Mouse (Mus musculus) mammary gland, adult 2 months (tissue): Measurements from ENCODE around the gene Sptbn4. TPM values are rescaled to one million over a fixed set of nuclear protein-coding genes. Genes with fewer than 3 reads are reported as not detected.

Source experiments
- polyA plus RNA-seq: library from polyadenylated mRNA; depleted of rRNA; stranded (reverse); fragments of >200 nt; gene quantifications from 2 replicates; pipeline ENCODE4 v1.2.3, GENCODE M21; 2012; ENCODE audit warnings: low replicate concordance; rRNA removed

The Sptbn4 gene
- 0.23 and 0.72 TPM in 2 replicates for polyA plus RNA-seq

GRCm38 (mm10) chr7:27447419-27448286, at the start of gene Sptbn4, which contains the start of gene Blvrb:
Sptbn4 (minus strand) TSS chr7:27447686.
Blvrb (plus strand) TSS chr7:27447978.

GRCm38 (mm10) chr7:27486770-27487697, 39.5 kb upstream of the Sptbn4 start, which contains the start of gene Sertad1:
Sertad1 (plus strand) TSS chr7:27486910.

GRCm38 (mm10) chr7:27473156-27473834, 25.8 kb upstream of the Sptbn4 start, which contains the start of gene Sertad3:
Sertad3 (plus strand) TSS chr7:27473768.

GRCm38 (mm10) chr7:27356861-27357594, 90.5 kb downstream of the Sptbn4 start, which contains the start of gene Gm20479:
Gm20479 (minus strand) TSS chr7:27357419.

DNA sequence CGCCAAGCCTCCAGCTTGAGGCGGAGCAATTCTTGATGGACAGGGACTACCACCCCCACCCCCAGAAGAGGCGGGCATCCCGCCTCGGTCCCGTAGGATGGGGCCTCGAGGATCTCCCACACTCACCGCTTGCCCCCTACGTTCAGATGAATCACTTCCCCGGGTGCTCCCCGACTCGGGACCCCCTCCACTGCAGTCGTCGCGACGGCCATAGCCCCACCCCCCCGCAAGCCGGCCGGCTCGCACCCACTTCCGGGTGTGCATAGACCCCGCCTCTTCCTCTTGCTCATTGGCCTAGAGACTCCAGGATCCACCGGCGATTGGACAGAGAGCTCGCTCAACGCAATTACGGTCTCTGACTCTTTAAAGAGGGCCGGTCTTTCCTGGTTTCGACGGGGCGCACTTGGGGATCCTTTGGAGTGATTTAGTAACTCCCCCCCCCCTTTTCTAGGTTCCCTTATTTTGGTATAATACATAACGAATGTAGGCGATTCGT, 91.7 kb downstream of the Sptbn4 start, which contains the start of gene Shkbp1:
Shkbp1 (minus strand) TSS at position 275 of the 496 bp plus-strand sequence.

DNA sequence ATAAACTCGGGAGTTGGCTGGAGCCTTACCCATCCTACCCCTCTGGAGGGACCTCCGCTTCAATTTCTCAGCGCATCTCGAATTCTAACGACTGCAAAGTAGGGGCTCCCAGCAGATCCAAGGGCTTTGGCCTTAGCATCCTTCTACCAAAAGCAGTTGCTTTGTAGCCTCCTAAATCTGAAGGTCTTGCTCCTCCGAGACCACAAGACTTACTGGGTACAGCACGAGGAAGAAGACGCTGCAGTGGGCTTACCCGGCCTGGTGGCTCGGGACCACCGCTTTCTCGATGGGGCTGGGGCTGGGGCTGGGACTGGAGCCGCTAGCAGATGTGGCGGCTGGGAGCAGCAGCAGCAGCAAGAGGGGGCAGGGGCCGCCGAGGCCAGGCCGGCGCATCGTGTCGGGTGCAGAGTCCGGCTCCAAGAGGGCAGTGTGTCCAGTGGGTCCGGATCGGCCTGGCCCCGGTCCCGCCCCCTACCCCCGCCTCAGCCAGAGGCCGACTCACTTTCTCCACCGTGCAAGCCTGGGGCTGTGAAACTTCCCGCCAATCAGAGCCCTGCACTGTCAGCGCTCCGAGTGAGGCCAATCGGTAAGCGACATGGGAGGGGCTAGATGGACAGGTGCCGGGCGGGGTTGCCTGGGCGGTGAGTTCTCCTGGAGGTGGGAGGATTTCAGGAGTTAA, 110.2 kb downstream of the Sptbn4 start, which contains the start of gene Ltbp4:
Ltbp4 (minus strand) TSS at position 518 of the 679 bp plus-strand sequence.

Other genes with a start within 250 kb of the Sptbn4 start
- gene Itpkc, start 219.0 kb downstream of the Sptbn4 start, polyA plus RNA-seq: 10.9 and 11.3 TPM in 2 replicates
- 54.2 and 84.1 TPM in 2 replicates for gene Coq8b, start 214.7 kb downstream of the Sptbn4 start, polyA plus RNA-seq
- gene Numbl, start 189.3 kb downstream of the Sptbn4 start, polyA plus RNA-seq: 34.2 and 70.1 TPM in 2 replicates
- gene Ltbp4, start 110.0 kb downstream of the Sptbn4 start, polyA plus RNA-seq: 151 and 265 TPM in 2 replicates
- gene Shkbp1, start 91.7 kb downstream of the Sptbn4 start, polyA plus RNA-seq: 82.8 and 146 TPM in 2 replicates
- gene Gm20479, start 90.3 kb downstream of the Sptbn4 start, polyA plus RNA-seq: not detected in 2 replicates
- gene Blvrb, start 292 bp upstream of the Sptbn4 start, polyA plus RNA-seq: 112 and 190 TPM in 2 replicates
- 14.9 and 18.0 TPM in 2 replicates for gene Sertad3, start 26.1 kb upstream of the Sptbn4 start, polyA plus RNA-seq
- 32.7 and 59.9 TPM in 2 replicates for gene Sertad1, start 39.2 kb upstream of the Sptbn4 start, polyA plus RNA-seq
- 7.0 and 8.2 TPM in 2 replicates for gene Prx, start 51.6 kb upstream of the Sptbn4 start, polyA plus RNA-seq
- gene Hipk4, start 75.6 kb upstream of the Sptbn4 start, polyA plus RNA-seq: 0.87 and 0.96 TPM in 2 replicates
- 181 and 187 TPM in 2 replicates for gene Pld3, start 105.5 kb upstream of the Sptbn4 start, polyA plus RNA-seq
- 28.5 and 46.1 TPM in 2 replicates for gene 2310022A10Rik, start 105.5 kb upstream of the Sptbn4 start, polyA plus RNA-seq
- gene Akt2, start 143.9 kb upstream of the Sptbn4 start, polyA plus RNA-seq: 167 and 222 TPM in 2 replicates
- gene Ttc9b, start 206.2 kb upstream of the Sptbn4 start, polyA plus RNA-seq: not detected in 2 replicates
- 16.1 and 46.0 TPM in 2 replicates for gene Map3k10, start 226.9 kb upstream of the Sptbn4 start, polyA plus RNA-seq
- 0.25 and 0.27 TPM in 2 replicates for gene Zfp607b, start 241.7 kb upstream of the Sptbn4 start, polyA plus RNA-seq